Mouse (Mus musculus) MEL (cell line): ENCODE data around the gene Xylt2. TPM values are rescaled to one million over a fixed set of nuclear protein-coding genes. Genes with fewer than 3 reads are reported as not detected.

ENCODE experiments used
- DNase-seq: peaks from one replicate; pipeline ENCODE4 v3.0.0; 2011; ENCODE audit warnings: low read depth, low spot score
- H3K27ac ChIP-seq: 2 replicates; pipeline ENCODE4 v1.5.1; 2012; ENCODE audit warnings: low read depth, mild to moderate bottlenecking, control low read depth, low read length, moderate library complexity; ENCODE audit not compliant: control insufficient read depth
- H3K27me3 ChIP-seq, 2 experiments: fragments of 150-350 bp in 1 of 2; sonication (generic) in 1 of 2; 2 replicates each; pipeline ENCODE4 v1.6.1; 2012; ENCODE audit warnings: low read length in 2 of 2, mild to moderate bottlenecking in 2 of 2, improper control_type of control experiment in 1 of 2, moderate library complexity in 1 of 2; ENCODE audit not compliant: insufficient read depth in 2 of 2, control insufficient read depth in 1 of 2
- H3K36me3 ChIP-seq, 2 experiments: 2 replicates each; pipeline ENCODE4 v1.6.1; 2012 to 2014; ENCODE audit warnings: low read length in 2 of 2, improper control_type of control experiment in 1 of 2, inconsistent platforms in 1 of 2, mild to moderate bottlenecking in 1 of 2; ENCODE audit not compliant: insufficient read depth in 2 of 2, control insufficient read depth in 1 of 2
- H3K4me1 ChIP-seq, 2 experiments: fragments of 150-350 bp in 1 of 2; sonication (generic) in 1 of 2; 2 replicates each; pipeline ENCODE4 v1.6.1; 2012; ENCODE audit warnings: low read length in 2 of 2, improper control_type of control experiment in 1 of 2, mild to moderate bottlenecking in 1 of 2; ENCODE audit not compliant: insufficient read depth in 2 of 2, control insufficient read depth in 1 of 2
- H3K4me3 ChIP-seq, 2 experiments: fragments of 150-350 bp in 1 of 2; sonication (generic) in 1 of 2; 2 replicates each; pipeline ENCODE4 v1.5.1; 2012; ENCODE audit warnings: low read depth in 2 of 2, low read length in 2 of 2, mild to moderate bottlenecking in 2 of 2, moderate library complexity in 2 of 2, control low read depth in 1 of 2, improper control_type of control experiment in 1 of 2; ENCODE audit not compliant: control insufficient read depth in 1 of 2, insufficient read depth in 1 of 2
- H3K79me2 ChIP-seq: 2 replicates; pipeline ENCODE4 v1.6.1; 2012; ENCODE audit warnings: mild to moderate bottlenecking, low read length, moderate library complexity; ENCODE audit not compliant: control insufficient read depth, poor library complexity, insufficient read depth
- H3K9ac ChIP-seq: 2 replicates; pipeline ENCODE4 v1.6.1; 2012; ENCODE audit warnings: low read depth, mild to moderate bottlenecking, control low read depth, low read length, moderate library complexity; ENCODE audit not compliant: control insufficient read depth, poor library complexity, severe bottlenecking
- H3K9me3 ChIP-seq: fragments of 150-350 bp; sonication (generic); replicated peaks from 2 replicates; pipeline ENCODE4 v1.6.1; 2012; ENCODE audit warnings: mild to moderate bottlenecking, low read length, improper control_type of control experiment, moderate library complexity; ENCODE audit not compliant: insufficient read depth
- BHLHE40 ChIP-seq: IDR thresholded peaks from 2 replicates; pipeline ENCODE4 v1.6.1; 2012; ENCODE audit warnings: low read depth, mild to moderate bottlenecking, inconsistent platforms, low read length, improper control_type of control experiment, borderline replicate concordance
- CHD1 ChIP-seq: IDR thresholded peaks from 2 replicates; pipeline ENCODE4 v1.6.1; 2012; ENCODE audit warnings: low read depth, mild to moderate bottlenecking, inconsistent platforms, low read length, improper control_type of control experiment
- E2F4 ChIP-seq: IDR thresholded peaks from 2 replicates; pipeline ENCODE4 v1.6.1; 2011; ENCODE audit warnings: low read depth, low read length, improper control_type of control experiment, borderline replicate concordance
- GABPA ChIP-seq: IDR thresholded peaks from 2 replicates; pipeline ENCODE4 v1.6.1; 2012; ENCODE audit warnings: low read depth, mild to moderate bottlenecking, inconsistent platforms, low read length, improper control_type of control experiment, moderate library complexity
- GATA1 ChIP-seq: IDR thresholded peaks from 2 replicates; pipeline ENCODE4 v1.6.1; 2011; ENCODE audit warnings: low read depth, low read length, improper control_type of control experiment
- HCFC1 ChIP-seq: IDR thresholded peaks from 2 replicates; pipeline ENCODE4 v1.6.1; 2012; ENCODE audit warnings: low read depth, mild to moderate bottlenecking, inconsistent platforms, low read length, improper control_type of control experiment, moderate library complexity
- KAT2A ChIP-seq: conservative IDR thresholded peaks from 2 replicates; pipeline ENCODE4 v1.6.1; 2012; ENCODE audit warnings: low read depth, low read length, improper control_type of control experiment, inconsistent platforms
- MAFK ChIP-seq: IDR thresholded peaks from 2 replicates; pipeline ENCODE4 v1.6.1; 2011; ENCODE audit warnings: low read depth, mild to moderate bottlenecking, low read length, improper control_type of control experiment, borderline replicate concordance
- MAX ChIP-seq: IDR thresholded peaks from 2 replicates; pipeline ENCODE4 v1.6.1; 2011; ENCODE audit warnings: low read length, improper control_type of control experiment
- MEF2A ChIP-seq: IDR thresholded peaks from 2 replicates; pipeline ENCODE4 v1.6.1; 2014; ENCODE audit warnings: low read depth, mild to moderate bottlenecking, inconsistent platforms, low read length, improper control_type of control experiment; ENCODE audit not compliant: poor library complexity, insufficient replicate concordance, severe bottlenecking; ENCODE audit errors: extremely low read depth
- MXI1 ChIP-seq: IDR thresholded peaks from 2 replicates; pipeline ENCODE4 v1.6.1; 2011; ENCODE audit warnings: mild to moderate bottlenecking, low read depth, low read length, improper control_type of control experiment
- NELFE ChIP-seq: IDR thresholded peaks from 2 replicates; pipeline ENCODE4 v1.6.1; 2011; ENCODE audit warnings: low read depth, low read length, improper control_type of control experiment
- NRF1 ChIP-seq: IDR thresholded peaks from 2 replicates; pipeline ENCODE4 v1.6.1; 2014; ENCODE audit warnings: low read depth, mild to moderate bottlenecking, inconsistent platforms, low read length, improper control_type of control experiment, moderate library complexity; ENCODE audit not compliant: poor library complexity, insufficient read depth, severe bottlenecking
- POLR2A ChIP-seq, 2 experiments: IDR thresholded peaks; 2 replicates each; pipeline ENCODE4 v1.6.1; 2011 to 2012; ENCODE audit warnings: low read length in 2 of 2, mild to moderate bottlenecking in 2 of 2, control low read depth in 1 of 2, improper control_type of control experiment in 1 of 2, low read depth in 1 of 2, moderate library complexity in 1 of 2; ENCODE audit not compliant: control insufficient read depth in 1 of 2, insufficient read depth in 1 of 2, poor library complexity in 1 of 2
- POLR2AphosphoS5 ChIP-seq: IDR thresholded peaks from 2 replicates; pipeline ENCODE4 v1.6.1; 2012; ENCODE audit warnings: low read depth, borderline replicate concordance, mild to moderate bottlenecking, inconsistent platforms, low read length, moderate library complexity, mixed read lengths
- SMC3 ChIP-seq: IDR thresholded peaks from 2 replicates; pipeline ENCODE4 v1.6.1; 2011; ENCODE audit warnings: low read depth, low read length, improper control_type of control experiment
- TBP ChIP-seq: IDR thresholded peaks from 2 replicates; pipeline ENCODE4 v1.8.0; 2011; ENCODE audit warnings: low read depth, low read length, improper control_type of control experiment
- TCF12 ChIP-seq: IDR thresholded peaks from 2 replicates; pipeline ENCODE4 v1.6.1; 2014; ENCODE audit warnings: low read depth, mild to moderate bottlenecking, inconsistent platforms, low read length, improper control_type of control experiment, moderate library complexity
- UBTF ChIP-seq: IDR thresholded peaks from 2 replicates; pipeline ENCODE4 v1.6.1; 2012; ENCODE audit warnings: low read depth, mild to moderate bottlenecking, inconsistent platforms, low read length, improper control_type of control experiment, moderate library complexity, borderline replicate concordance; ENCODE audit not compliant: insufficient read depth
- USF2 ChIP-seq, 2 experiments: IDR thresholded peaks; 2 replicates each; pipeline ENCODE4 v1.6.1; 2011 to 2012; ENCODE audit warnings: improper control_type of control experiment in 2 of 2, low read length in 2 of 2, borderline replicate concordance in 1 of 2, inconsistent platforms in 1 of 2, low read depth in 1 of 2, mild to moderate bottlenecking in 1 of 2; ENCODE audit not compliant: insufficient read depth in 1 of 2
- ZC3H11A ChIP-seq: IDR thresholded peaks from 2 replicates; pipeline ENCODE4 v1.6.1; 2012; ENCODE audit warnings: low read depth, mild to moderate bottlenecking, inconsistent platforms, low read length, improper control_type of control experiment
- ZKSCAN1 ChIP-seq: IDR thresholded peaks from 2 replicates; pipeline ENCODE4 v1.6.1; 2012; ENCODE audit warnings: low read depth, mild to moderate bottlenecking, inconsistent platforms, low read length, improper control_type of control experiment, moderate library complexity
- ZNF384 ChIP-seq: IDR thresholded peaks from 2 replicates; pipeline ENCODE4 v1.6.1; 2012; ENCODE audit warnings: low read depth, mild to moderate bottlenecking, inconsistent platforms, low read length, improper control_type of control experiment
- polyA plus RNA-seq, 2 experiments: library from polyadenylated mRNA; stranded (reverse) in 1 of 2; unstranded in 1 of 2; fragments of >175 nt in 1 of 2; fragments of >200 nt in 1 of 2; gene quantifications; 2 replicates each; pipeline versions ENCODE4 v1.2.1 to v1.2.4; 2012; ENCODE audit warnings: low replicate concordance in 2 of 2, low read depth in 1 of 2; ENCODE audit not compliant: insufficient read length in 2 of 2, insufficient read depth in 1 of 2, missing spikeins in 1 of 2
- total RNA-seq: library from RNA; depleted of rRNA; stranded (reverse); fragments of 300-350 nt; gene quantifications from 2 replicates; pipeline ENCODE4 v1.2.3, GENCODE M21; 2012

Xylt2 gene
- total and polyA plus RNA-seq, 3 experiments, result 10.1 to 12.4 TPM; not detected in 1

DNA sequence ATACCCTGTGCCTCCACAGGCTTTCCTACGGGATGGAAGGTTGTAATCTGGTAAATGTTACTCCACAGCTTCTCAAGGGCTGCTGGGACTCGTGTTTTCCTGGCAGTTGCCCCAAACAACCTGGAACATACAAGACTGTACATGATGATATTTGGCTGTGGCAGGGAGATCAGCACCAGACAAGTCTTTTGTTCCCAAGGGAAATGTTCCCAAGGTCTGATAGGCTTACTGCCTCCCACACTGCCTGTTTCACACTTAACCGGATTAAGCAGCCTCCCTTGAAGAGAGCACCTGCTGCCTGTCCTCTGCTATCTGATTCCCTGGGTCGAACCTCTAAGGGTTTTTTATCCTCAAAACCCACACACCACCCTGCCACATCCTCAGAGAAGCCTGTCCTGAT, 61.8 kb downstream of the Xylt2 start:
- no peak for DNase-seq
- no peak overlapping the region for H3K27ac ChIP-seq
- no peaks in the 10 kb centered on the region for H3K79me2 ChIP-seq
- peaks cover 0 to 9% of the 10 kb centered on the region in 2 experiments; a peak in 2 of 4 replicates for H3K36me3 ChIP-seq
- no peak for TF ChIP-seq ZC3H11A
- TF ChIP-seq HCFC1, result no peak
- TF ChIP-seq MAX, result no peak
- TF ChIP-seq KAT2A, result no peak
- TF ChIP-seq BHLHE40, result no peak
- TF ChIP-seq POLR2A (IDR thresholded peaks at IDR 0.05; ENCODE audit: control insufficient read depth in 1 of 2, insufficient read depth in 1 of 2, low read depth in 1 of 2, low read length in 2 of 2, poor library complexity in 1 of 2), result no peak
- TF ChIP-seq MXI1, result no peak
- TF ChIP-seq GATA1, result no peak
- TF ChIP-seq SMC3, result no peak
- no peak for TF ChIP-seq UBTF
- no peak for TF ChIP-seq E2F4
- TF ChIP-seq ZNF384, result no peak
- TF ChIP-seq NELFE, result no peak
- TF ChIP-seq GABPA, result no peak
- TF ChIP-seq MAFK, result no peak
- TF ChIP-seq POLR2AphosphoS5, result no peak
- TF ChIP-seq TBP, result no peak
- TF ChIP-seq TCF12, result no peak
- 0 out of 4 replicates have a peak, but pooled peaks cover 0 to 2% of the 10 kb centered on the region in 2 experiments for H3K27me3 ChIP-seq
- H3K9ac ChIP-seq, result no peak overlapping the region
- H3K4me1 ChIP-seq, result peaks cover 5% of the 10 kb centered on the region in 2 experiments; a peak in 1 of 4 replicates
- H3K9me3 ChIP-seq, result no peaks in the 10 kb centered on the region
- no peak overlapping the region for H3K4me3 ChIP-seq

DNA sequence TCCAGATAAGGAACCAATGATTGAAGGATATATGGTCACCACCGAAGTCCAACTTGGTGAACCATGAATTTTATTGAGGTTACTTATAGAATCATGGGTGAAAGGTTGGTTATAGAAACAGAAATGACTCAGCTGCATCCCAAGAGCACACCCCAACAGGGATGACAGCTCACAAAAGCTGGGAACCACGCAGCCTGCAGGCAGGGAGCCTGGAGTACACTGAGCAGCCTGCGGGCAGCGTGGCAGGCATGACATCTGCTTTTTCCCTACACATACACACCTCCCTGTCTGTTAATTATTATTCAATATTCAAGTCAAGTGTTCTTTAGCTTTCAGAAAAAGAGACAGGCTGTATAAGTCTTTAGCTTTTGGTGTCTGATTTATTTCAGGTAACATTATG, 62.7 kb downstream of the Xylt2 start:
- H3K27ac ChIP-seq, result no peak overlapping the region
- no peaks in the 10 kb centered on the region for H3K9me3 ChIP-seq
- no peak overlapping the region for H3K4me3 ChIP-seq
- no peak for DNase-seq
- H3K27me3 ChIP-seq, result 0 out of 4 replicates have a peak, but pooled peaks cover 0 to 2% of the 10 kb centered on the region in 2 experiments
- TF ChIP-seq HCFC1 (no peak), NRF1 (no peak), MEF2A (no peak), MAX (no peak), TBP (no peak), BHLHE40 (no peak), CHD1 (no peak), POLR2A (IDR thresholded peaks at IDR 0.05; ENCODE audit: control insufficient read depth in 1 of 2, insufficient read depth in 1 of 2, low read depth in 1 of 2, low read length in 2 of 2, poor library complexity in 1 of 2) (no peak), ZKSCAN1 (no peak), USF2 (IDR thresholded peaks at IDR 0.05; ENCODE audit: borderline replicate concordance in 1 of 2, insufficient read depth in 1 of 2, low read depth in 1 of 2, low read length in 2 of 2) (no peak), MAFK (no peak)
- no peak overlapping the region for H3K9ac ChIP-seq
- H3K4me1 ChIP-seq, result peaks cover 5% of the 10 kb centered on the region in 2 experiments; a peak in 1 of 4 replicates
- H3K36me3 ChIP-seq, result peaks cover 0 to 10% of the 10 kb centered on the region in 2 experiments; a peak in 2 of 4 replicates
- no peaks in the 10 kb centered on the region for H3K79me2 ChIP-seq
